Mouse (Mus musculus) adrenal gland, adult 2 months (tissue): Measurements from ENCODE around the gene Ispd. TPM values are rescaled to one million over a fixed set of nuclear protein-coding genes. Genes with fewer than 3 reads are reported as not detected.
A peak's percentile ranks its signal among the peaks of the same experiment; 100 is the strongest.

Source experiments
- DNase-seq: peaks from one replicate; pipeline ENCODE4 v3.0.0; 2021
- polyA plus RNA-seq: library from polyadenylated mRNA; depleted of rRNA; stranded (reverse); fragments of >200 nt; gene quantifications from 2 replicates; pipeline ENCODE4 v1.2.3, GENCODE M21; 2012; rRNA removed
- total RNA-seq, 2 experiments: library from RNA; stranded (reverse); gene quantifications; 2 replicates each; pipeline ENCODE4 v1.2.3; 2021

Ispd gene
- total and polyA plus RNA-seq, 3 experiments = 1.4 to 8.7 (median 5.5) TPM

GRCm38 (mm10) chr12:36708810-36709209 lies 327.6 kb downstream of the Ispd start:
- DNase-seq = no peak

- peak; percentile 14 for DNase-seq
Measured at GRCm38 (mm10) chr12:36713866-36714662, 332.8 kb downstream of the Ispd start.

GRCm38 (mm10) chr12:36717526-36717925 lies 336.3 kb downstream of the Ispd start:
- no peak for DNase-seq

- DNase-seq = no peak
Measured at GRCm38 (mm10) chr12:36718417-36718816, 337.2 kb downstream of the Ispd start.

- DNase-seq = no peak
Measured at GRCm38 (mm10) chr12:36719074-36719473, 337.8 kb downstream of the Ispd start.

- DNase-seq = no peak
Measured at GRCm38 (mm10) chr12:36720779-36721178, 339.5 kb downstream of the Ispd start.

GRCm38 (mm10) chr12:36721223-36721622 lies 340.0 kb downstream of the Ispd start:
- DNase-seq = no peak

- DNase-seq = no peak
Measured at GRCm38 (mm10) chr12:36722754-36723153, 341.5 kb downstream of the Ispd start.

- no peak for DNase-seq
Measured at GRCm38 (mm10) chr12:36723302-36723701, 342.1 kb downstream of the Ispd start.

- no peak for DNase-seq
Measured at GRCm38 (mm10) chr12:36724297-36724696, 343.0 kb downstream of the Ispd start.

- DNase-seq = no peak
Measured at GRCm38 (mm10) chr12:36725250-36725649, 344.0 kb downstream of the Ispd start.

GRCm38 (mm10) chr12:36726026-36726425 lies 344.8 kb downstream of the Ispd start:
- no peak for DNase-seq

- no peak for DNase-seq
Measured at GRCm38 (mm10) chr12:36733673-36734371, 352.6 kb downstream of the Ispd start.

Other genes starting within 250 kb of the Ispd start
- 10 to 100 TPM; 29.5 to 31.2 TPM for gene Ankmy2, start 224.3 kb upstream of the Ispd start, total RNA-seq
- gene Ankmy2, start 224.3 kb upstream of the Ispd start, polyA plus RNA-seq = 3.0 and 4.0 TPM in 2 replicates
- gene Bzw2, start 223.4 kb upstream of the Ispd start, total RNA-seq = 10 to 100 TPM; 21.8 to 22.4 TPM
- gene Bzw2, start 223.4 kb upstream of the Ispd start, polyA plus RNA-seq = 1.6 and 2.1 TPM in 2 replicates
- not detected for gene Lrrc72, start 128.1 kb upstream of the Ispd start, total RNA-seq
- gene Lrrc72, start 128.1 kb upstream of the Ispd start, polyA plus RNA-seq = not detected in 2 replicates
- gene Sostdc1, start 67.3 kb upstream of the Ispd start, total RNA-seq = under 1 TPM; 0.52 to 0.69 TPM
- gene Sostdc1, start 67.3 kb upstream of the Ispd start, polyA plus RNA-seq = 0.17 and 0.64 TPM in 2 replicates
- gene D630036H23Rik, start 731 bp downstream of the Ispd start, total RNA-seq = 1 to 10 TPM; 1.2 to 1.5 TPM
- 1.8 and 2.2 TPM in 2 replicates for gene D630036H23Rik, start 731 bp downstream of the Ispd start, polyA plus RNA-seq